In the genomic region with DNA sequence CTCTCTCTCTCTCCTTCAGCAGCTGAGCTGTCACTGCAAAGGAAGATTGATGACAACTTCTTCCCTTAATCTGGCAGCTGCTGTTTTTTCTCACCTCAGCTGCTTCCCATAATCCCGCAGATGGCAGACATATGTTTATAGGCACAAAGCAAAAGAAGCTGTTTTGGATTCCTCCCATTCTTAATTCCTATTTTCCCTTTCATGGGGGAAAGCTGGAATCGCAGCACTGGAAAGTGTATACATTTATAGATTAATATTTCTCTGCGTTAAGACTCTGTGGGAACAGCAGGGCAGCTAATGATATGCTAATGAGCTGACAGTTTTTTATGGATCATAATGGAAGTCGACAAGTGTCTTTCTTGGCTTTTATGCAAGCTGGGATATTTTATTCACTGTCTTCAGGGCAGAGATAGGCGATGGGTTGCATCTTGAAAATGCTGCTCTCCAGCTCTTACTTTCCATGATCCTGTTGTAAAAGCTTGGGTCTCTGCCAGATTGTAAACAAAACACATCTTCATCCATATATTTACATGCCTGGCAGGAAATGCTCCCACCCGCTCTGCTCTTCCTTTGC, we compare ENCODE assay signal across 13 mouse cellular contexts.
DNase-seq lines count a peak whose midpoint lies in the region; ATAC-seq lines count a peak whose summit lies in the region.
"Had no signal": no experiment of that assay in that cellular context is flagged by ENCODE, and none has a peak within 500 bp of the region (broad histone marks: within the 10 kb centered on the region; RNA-seq: fewer than 3 reads in every experiment).

No protein-coding gene starts in this region.

- 0 out of 2 replicates have a peak, but pooled peaks cover 2% of the 10 kb centered on the region for H3K27me3 ChIP-seq in forebrain, embryonic 15.5 days
- no peaks in the 10 kb centered on the region for H3K27me3 ChIP-seq in forebrain, embryonic 10.5 days (ENCODE audit: poor library complexity, severe bottlenecking)
- H3K27me3 ChIP-seq in midbrain, embryonic 13.5 days, result no peaks in the 10 kb centered on the region
- H3K27me3 ChIP-seq in midbrain, embryonic 10.5 days (ENCODE audit: low read depth, poor library complexity, severe bottlenecking), result no peaks in the 10 kb centered on the region
- no peaks in the 10 kb centered on the region for H3K27me3 ChIP-seq in intestine, embryonic 16.5 days (replicated peaks; ENCODE audit: control insufficient read depth, insufficient read depth, low read length)
- H3K27me3 ChIP-seq in stomach, embryonic 15.5 days (replicated peaks), result no peaks in the 10 kb centered on the region
- H3K27me3 ChIP-seq in heart, embryonic 12.5 days (replicated peaks), result no peaks in the 10 kb centered on the region
- no peaks in the 10 kb centered on the region for H3K27me3 ChIP-seq in heart, embryonic 11.5 days (ENCODE audit: control insufficient read depth, insufficient read depth, low read length)

- no peak for DNase-seq in forebrain, embryonic 10.5 days (ENCODE audit: extremely low spot score, low spot score)
- DNase-seq in midbrain, embryonic 10.5 days (ENCODE audit: low spot score), result no peak
- DNase-seq: adrenal gland, postnatal 14 days; B cell, adult 2 months; cerebellum, adult 9-11 months; heart, adult 11 months; spleen, adult 18-20 months had no signal

- H3K4me3 ChIP-seq in forebrain, embryonic 15.5 days, result no peak overlapping the region
- H3K4me3 ChIP-seq in forebrain, embryonic 10.5 days, result no peak overlapping the region
- H3K4me3 ChIP-seq in midbrain, embryonic 13.5 days (replicated peaks), result no peak overlapping the region
- H3K4me3 ChIP-seq in midbrain, embryonic 10.5 days, result no peak overlapping the region
- no peak overlapping the region for H3K4me3 ChIP-seq in intestine, embryonic 16.5 days (ENCODE audit: low read length)
- H3K4me3 ChIP-seq in stomach, embryonic 15.5 days (replicated peaks), result no peak overlapping the region
- H3K4me3 ChIP-seq in heart, embryonic 12.5 days, result no peak overlapping the region
- no peak overlapping the region for H3K4me3 ChIP-seq in heart, embryonic 11.5 days (ENCODE audit: low read depth, low read length)

- peak overlapping the region; percentile 42 for H3K27ac ChIP-seq in forebrain, embryonic 15.5 days (replicated peaks)
- H3K27ac ChIP-seq in forebrain, embryonic 10.5 days, result no peak overlapping the region
- H3K27ac ChIP-seq in midbrain, embryonic 13.5 days, result peak overlapping the region; percentile 47
- H3K27ac ChIP-seq in midbrain, embryonic 10.5 days (replicated peaks), result no peak overlapping the region
- no peak overlapping the region for H3K27ac ChIP-seq in intestine, embryonic 16.5 days (ENCODE audit: low read length)
- H3K27ac ChIP-seq in stomach, embryonic 15.5 days, result peak overlapping the region; percentile 40; the same call in 1 of the 2 replicates
- no peak overlapping the region for H3K27ac ChIP-seq in heart, embryonic 12.5 days (ENCODE audit: poor library complexity, severe bottlenecking)
- H3K27ac ChIP-seq in heart, embryonic 11.5 days (ENCODE audit: low read depth, low read length), result no peak overlapping the region

- H3K4me2 ChIP-seq in forebrain, embryonic 15.5 days (replicated peaks), result no peak overlapping the region
- H3K4me2 ChIP-seq in midbrain, embryonic 13.5 days (replicated peaks), result no peak overlapping the region
- H3K4me2 ChIP-seq in intestine, embryonic 16.5 days (ENCODE audit: low read depth, low read length), result no peak overlapping the region
- H3K4me2 ChIP-seq in stomach, embryonic 15.5 days, result no peak overlapping the region
- no peak overlapping the region for H3K4me2 ChIP-seq in heart, embryonic 12.5 days
- H3K4me2 ChIP-seq in heart, embryonic 11.5 days, result no peak overlapping the region

- no peaks in the 10 kb centered on the region for H3K36me3 ChIP-seq in forebrain, embryonic 15.5 days
- no peaks in the 10 kb centered on the region for H3K36me3 ChIP-seq in forebrain, embryonic 10.5 days (replicated peaks)
- no peaks in the 10 kb centered on the region for H3K36me3 ChIP-seq in midbrain, embryonic 13.5 days
- H3K36me3 ChIP-seq in midbrain, embryonic 10.5 days, result no peaks in the 10 kb centered on the region
- no peaks in the 10 kb centered on the region for H3K36me3 ChIP-seq in intestine, embryonic 16.5 days (ENCODE audit: control insufficient read depth, insufficient read depth, low read length)
- H3K36me3 ChIP-seq in stomach, embryonic 15.5 days, result no peaks in the 10 kb centered on the region
- no peaks in the 10 kb centered on the region for H3K36me3 ChIP-seq in heart, embryonic 12.5 days
- H3K36me3 ChIP-seq in heart, embryonic 11.5 days (ENCODE audit: control insufficient read depth, insufficient read depth, low read length), result no peaks in the 10 kb centered on the region

- WGBS in forebrain, embryonic 15.5 days, result 27% methylated on average over 6 of the region's 6 CpGs
- WGBS in forebrain, embryonic 10.5 days, result 72% methylated on average over 6 of the region's 6 CpGs
- 32% methylated on average over 6 of the region's 6 CpGs for WGBS in midbrain, embryonic 13.5 days
- 65% methylated on average over 6 of the region's 6 CpGs for whole genome bisulfite sequencing in midbrain, embryonic 10.5 days
- 26% methylated on average over 6 of the region's 6 CpGs for WGBS in intestine, embryonic 16.5 days
- WGBS in stomach, embryonic 15.5 days, result 24% methylated on average over 6 of the region's 6 CpGs
- WGBS in heart, embryonic 12.5 days, result 42% methylated on average over 6 of the region's 6 CpGs
- WGBS in heart, embryonic 11.5 days (ENCODE audit: insufficient replicate concordance), result 43% methylated on average over 6 of the region's 6 CpGs

- peak; percentile 80 for ATAC-seq in forebrain, embryonic 15.5 days (replicated peaks)
- peak; percentile 58 for ATAC-seq in midbrain, embryonic 13.5 days
- ATAC-seq in intestine, embryonic 16.5 days, result peak; percentile 72
- peak; percentile 71; the same call in 1 of the 2 replicates for ATAC-seq in stomach, embryonic 15.5 days (ENCODE audit: insufficient read depth, low FRiP score, low read depth)
- no peak for ATAC-seq in heart, embryonic 12.5 days (ENCODE audit: insufficient number of reproducible peaks, low FRiP score)
- ATAC-seq in heart, embryonic 11.5 days (replicated peaks; ENCODE audit: insufficient number of reproducible peaks, low FRiP score, low TSS enrichment), result no peak

- H3K9ac ChIP-seq in forebrain, embryonic 15.5 days (replicated peaks), result no peak overlapping the region
- H3K9ac ChIP-seq in midbrain, embryonic 13.5 days (replicated peaks), result no peak overlapping the region
- H3K9ac ChIP-seq in intestine, embryonic 16.5 days (ENCODE audit: low read depth, low read length), result no peak overlapping the region
- H3K9ac ChIP-seq in stomach, embryonic 15.5 days, result no peak overlapping the region
- H3K9ac ChIP-seq in heart, embryonic 12.5 days, result no peak overlapping the region
- no peak overlapping the region for H3K9ac ChIP-seq in heart, embryonic 11.5 days (ENCODE audit: low read depth, low read length)

- peaks cover 4% of the 10 kb centered on the region; the same call in 1 of the 2 replicates for H3K9me3 ChIP-seq in forebrain, embryonic 15.5 days
- no peaks in the 10 kb centered on the region for H3K9me3 ChIP-seq in forebrain, embryonic 10.5 days
- no peaks in the 10 kb centered on the region; the same call in 1 of the 2 replicates for H3K9me3 ChIP-seq in midbrain, embryonic 13.5 days
- peaks cover 5% of the 10 kb centered on the region; the same call in 1 of the 2 replicates for H3K9me3 ChIP-seq in midbrain, embryonic 10.5 days (replicated peaks)
- no peaks in the 10 kb centered on the region; the same call in 1 of the 2 replicates for H3K9me3 ChIP-seq in intestine, embryonic 16.5 days (ENCODE audit: control insufficient read depth, low read length)
- H3K9me3 ChIP-seq in stomach, embryonic 15.5 days, result no peaks in the 10 kb centered on the region
- H3K9me3 ChIP-seq in heart, embryonic 12.5 days (replicated peaks), result no peaks in the 10 kb centered on the region; the same call in 1 of the 2 replicates
- no peaks in the 10 kb centered on the region for H3K9me3 ChIP-seq in heart, embryonic 11.5 days (replicated peaks; ENCODE audit: control insufficient read depth, low read length)

- peaks cover 12% of the 10 kb centered on the region for H3K4me1 ChIP-seq in forebrain, embryonic 15.5 days
- no peaks in the 10 kb centered on the region for H3K4me1 ChIP-seq in forebrain, embryonic 10.5 days
- peaks cover 15% of the 10 kb centered on the region for H3K4me1 ChIP-seq in midbrain, embryonic 13.5 days (replicated peaks)
- H3K4me1 ChIP-seq in midbrain, embryonic 10.5 days, result no peaks in the 10 kb centered on the region
- H3K4me1 ChIP-seq in intestine, embryonic 16.5 days (ENCODE audit: control insufficient read depth, insufficient read depth, low read length), result no peaks in the 10 kb centered on the region
- no peaks in the 10 kb centered on the region; the same call in 1 of the 2 replicates for H3K4me1 ChIP-seq in stomach, embryonic 15.5 days
- H3K4me1 ChIP-seq in heart, embryonic 12.5 days (replicated peaks), result no peaks in the 10 kb centered on the region
- H3K4me1 ChIP-seq in heart, embryonic 11.5 days (ENCODE audit: control insufficient read depth, insufficient read depth, low read length), result no peaks in the 10 kb centered on the region

Comparison
In these comparisons a context has a peak if more than half of its experiments do, and no peak if none do; other contexts are left out.
1. H3K27ac ChIP-seq: peak in forebrain, embryonic 15.5 days (single experiment), midbrain, embryonic 13.5 days (single experiment) and stomach, embryonic 15.5 days (single experiment); none in forebrain, embryonic 10.5 days (single experiment), midbrain, embryonic 10.5 days (single experiment), intestine, embryonic 16.5 days (single experiment), heart, embryonic 12.5 days (single experiment) and heart, embryonic 11.5 days (single experiment).
2. ATAC-seq: peak in forebrain, embryonic 15.5 days (single experiment), midbrain, embryonic 13.5 days (single experiment), intestine, embryonic 16.5 days (single experiment) and stomach, embryonic 15.5 days (single experiment); none in heart, embryonic 12.5 days (single experiment) and heart, embryonic 11.5 days (single experiment).